Mouse (Mus musculus): ENCODE measurements around the gene Chmp4b. TPM values are rescaled to one million over a fixed set of nuclear protein-coding genes. Genes with fewer than 3 reads are reported as not detected.
A peak's percentile ranks its signal among the peaks of the same experiment; 100 is the strongest.

Gene Chmp4b
- polyA plus RNA-seq, 1 experiment from 2014 or later, result 17.5 TPM

- DNase-seq (no peak), ATAC-seq (ENCODE audit: low read depth) (no peak)
- Histone ChIP-seq H3K4me3 (replicated peaks) (no peak overlapping the region), H3K27me3 (no peaks in the 10 kb centered on the region), H3K9ac (no peak overlapping the region), H3K4me2 (no peak overlapping the region), H3K4me1 (replicated peaks) (peaks cover 24% of the 10 kb centered on the region), H3K36me3 (peaks cover 22% of the 10 kb centered on the region), H3K27ac (no peak overlapping the region), H3K9me3 (replicated peaks) (peaks cover 6% of the 10 kb centered on the region)
- WGBS (ENCODE audit: insufficient replicate concordance), result 48% methylated on average over 5 of the region's 5 CpGs
Measured at GRCm38 (mm10) chr2:154621684-154622083, 29.8 kb upstream of the Chmp4b start.

- Histone ChIP-seq H3K4me3 (replicated peaks) (no peak overlapping the region), H3K27me3 (no peaks in the 10 kb centered on the region), H3K36me3 (peaks cover 30% of the 10 kb centered on the region), H3K9ac (no peak overlapping the region), H3K9me3 (replicated peaks) (peaks cover 6% of the 10 kb centered on the region), H3K4me2 (no peak overlapping the region), H3K4me1 (replicated peaks) (peaks cover 13% of the 10 kb centered on the region), H3K27ac (no peak overlapping the region)
- ATAC-seq (ENCODE audit: low read depth) (no peak), DNase-seq (no peak)
Measured at GRCm38 (mm10) chr2:154624137-154624536, 27.4 kb upstream of the Chmp4b start.

- Histone ChIP-seq H3K27ac (peak overlapping the region; percentile 100), H3K9ac (peak overlapping the region; percentile 80), H3K4me2 (peak overlapping the region; percentile 76)
Measured at GRCm38 (mm10) chr2:154630531-154630930, 21.0 kb upstream of the Chmp4b start.

GRCm38 (mm10) chr2:154632203-154632780, 19.2 kb upstream of the Chmp4b start:
- WGBS (ENCODE audit: insufficient replicate concordance), result 21% methylated on average over 16 of the region's 16 CpGs
- peak; percentile 81 for DNase-seq

More at GRCm38 (mm10) chr2:154630531-154630930, 21.0 kb upstream of the Chmp4b start:
- H3K4me1 ChIP-seq (replicated peaks), result peaks cover 52% of the 10 kb centered on the region
- no peaks in the 10 kb centered on the region for H3K27me3 ChIP-seq
- peaks cover 30% of the 10 kb centered on the region for H3K36me3 ChIP-seq
- no peaks in the 10 kb centered on the region for H3K9me3 ChIP-seq (replicated peaks)
- DNase-seq (no peak), ATAC-seq (ENCODE audit: low read depth) (no peak)
- WGBS (ENCODE audit: insufficient replicate concordance), result 73% methylated on average over 5 of the region's 5 CpGs
- peak overlapping the region; percentile 68 for H3K4me3 ChIP-seq (replicated peaks)

GRCm38 (mm10) chr2:154633039-154633742, 18.3 kb upstream of the Chmp4b start:
- Histone ChIP-seq H3K4me1 (replicated peaks) (peaks cover 60% of the 10 kb centered on the region), H3K27me3 (no peaks in the 10 kb centered on the region), H3K9ac (peak overlapping the region; percentile 80), H3K36me3 (peaks cover 36% of the 10 kb centered on the region), H3K4me3 (replicated peaks) (peak overlapping the region; percentile 68), H3K4me2 (peak overlapping the region; percentile 76), H3K27ac (peak overlapping the region; percentile 100), H3K9me3 (replicated peaks) (0 out of 2 replicates have a peak, but pooled peaks cover 2% of the 10 kb centered on the region)
- DNase-seq, result peak; percentile 60
- ATAC-seq (ENCODE audit: low read depth), result peak; percentile 61
- WGBS (ENCODE audit: insufficient replicate concordance), result 67% methylated on average over 5 of the region's 5 CpGs

More at GRCm38 (mm10) chr2:154632203-154632780, 19.2 kb upstream of the Chmp4b start:
- H3K27ac ChIP-seq, result peak overlapping the region; percentile 100
- H3K4me1 ChIP-seq (replicated peaks), result peaks cover 60% of the 10 kb centered on the region
- H3K9me3 ChIP-seq (replicated peaks), result no peaks in the 10 kb centered on the region
- peak; percentile 85 for ATAC-seq (ENCODE audit: low read depth)
- H3K36me3 ChIP-seq, result peaks cover 32% of the 10 kb centered on the region
- H3K9ac ChIP-seq, result peak overlapping the region; percentile 80
- peak overlapping the region; percentile 76 for H3K4me2 ChIP-seq
- H3K27me3 ChIP-seq, result no peaks in the 10 kb centered on the region
- H3K4me3 ChIP-seq (replicated peaks), result peak overlapping the region; percentile 68

- Histone ChIP-seq H3K9ac (peak overlapping the region; percentile 80), H3K9me3 (replicated peaks) (peaks cover 6% of the 10 kb centered on the region; the same call in 1 of the 2 replicates), H3K27me3 (no peaks in the 10 kb centered on the region), H3K4me1 (replicated peaks) (peaks cover 54% of the 10 kb centered on the region), H3K4me2 (peak overlapping the region; percentile 76), H3K36me3 (peaks cover 39% of the 10 kb centered on the region), H3K27ac (peak overlapping the region; percentile 100), H3K4me3 (replicated peaks) (peak overlapping the region; percentile 68)
- 65% methylated on average over 9 of the region's 9 CpGs for WGBS (ENCODE audit: insufficient replicate concordance)
- DNase-seq, result peak; percentile 65
- ATAC-seq (ENCODE audit: low read depth), result peak; percentile 50
Measured at GRCm38 (mm10) chr2:154633876-154634644, 17.4 kb upstream of the Chmp4b start.

- Histone ChIP-seq H3K9me3 (replicated peaks) (peaks cover 6% of the 10 kb centered on the region; the same call in 1 of the 2 replicates), H3K4me1 (replicated peaks) (peaks cover 38% of the 10 kb centered on the region), H3K27me3 (no peaks in the 10 kb centered on the region), H3K4me2 (0 out of 2 replicates have a peak overlapping the region, but pooled peaks have one; percentile 76), H3K27ac (peak overlapping the region; percentile 100), H3K4me3 (replicated peaks) (no peak overlapping the region), H3K36me3 (peaks cover 32% of the 10 kb centered on the region), H3K9ac (peak overlapping the region; percentile 11; the same call in 1 of the 2 replicates)
- 92% methylated on average over 2 of the region's 2 CpGs for WGBS (ENCODE audit: insufficient replicate concordance)
- DNase-seq (no peak), ATAC-seq (ENCODE audit: low read depth) (no peak)
Measured at GRCm38 (mm10) chr2:154635826-154636225, 15.7 kb upstream of the Chmp4b start.

GRCm38 (mm10) chr2:154638521-154638920, 13.0 kb upstream of the Chmp4b start:
- Histone ChIP-seq H3K4me2 (no peak overlapping the region), H3K27ac (no peak overlapping the region), H3K9ac (no peak overlapping the region), H3K27me3 (no peaks in the 10 kb centered on the region), H3K9me3 (replicated peaks) (peaks cover 6% of the 10 kb centered on the region; the same call in 1 of the 2 replicates), H3K36me3 (peaks cover 43% of the 10 kb centered on the region), H3K4me1 (replicated peaks) (peaks cover 51% of the 10 kb centered on the region), H3K4me3 (replicated peaks) (no peak overlapping the region)
- 91% methylated on average over 3 of the region's 3 CpGs for WGBS (ENCODE audit: insufficient replicate concordance)
- DNase-seq (no peak), ATAC-seq (ENCODE audit: low read depth) (no peak)

- DNase-seq (no peak), ATAC-seq (ENCODE audit: low read depth) (no peak)
- WGBS (ENCODE audit: insufficient replicate concordance), result 90% methylated on average over 4 of the region's 4 CpGs
- Histone ChIP-seq H3K4me1 (replicated peaks) (peaks cover 48% of the 10 kb centered on the region), H3K36me3 (peaks cover 48% of the 10 kb centered on the region), H3K27me3 (no peaks in the 10 kb centered on the region), H3K9me3 (replicated peaks) (peaks cover 6% of the 10 kb centered on the region; the same call in 1 of the 2 replicates), H3K9ac (no peak overlapping the region), H3K27ac (0 out of 2 replicates have a peak overlapping the region, but pooled peaks have one; percentile 66), H3K4me3 (replicated peaks) (no peak overlapping the region), H3K4me2 (no peak overlapping the region)
Measured at GRCm38 (mm10) chr2:154639115-154639514, 12.4 kb upstream of the Chmp4b start.

GRCm38 (mm10) chr2:154641176-154641575, 10.3 kb upstream of the Chmp4b start:
- 74% methylated on average over 8 of the region's 8 CpGs for WGBS (ENCODE audit: insufficient replicate concordance)
- peaks cover 66% of the 10 kb centered on the region for H3K36me3 ChIP-seq
- no peak overlapping the region for H3K4me3 ChIP-seq (replicated peaks)
- peaks cover 27% of the 10 kb centered on the region for H3K4me1 ChIP-seq (replicated peaks)
- no peak overlapping the region for H3K9ac ChIP-seq
- peak overlapping the region; percentile 29; the same call in 1 of the 2 replicates for H3K27ac ChIP-seq
- no peak for ATAC-seq (ENCODE audit: low read depth)
- H3K4me2 ChIP-seq, result no peak overlapping the region
- peaks cover 6% of the 10 kb centered on the region; the same call in 1 of the 2 replicates for H3K9me3 ChIP-seq (replicated peaks)
- no peaks in the 10 kb centered on the region for H3K27me3 ChIP-seq
- no peak for DNase-seq

GRCm38 (mm10) chr2:154642005-154642459, 9.5 kb upstream of the Chmp4b start:
- Histone ChIP-seq H3K27me3 (no peaks in the 10 kb centered on the region), H3K27ac (no peak overlapping the region), H3K9me3 (replicated peaks) (peaks cover 6% of the 10 kb centered on the region; the same call in 1 of the 2 replicates), H3K4me3 (replicated peaks) (no peak overlapping the region), H3K4me2 (no peak overlapping the region), H3K36me3 (peaks cover 66% of the 10 kb centered on the region), H3K9ac (no peak overlapping the region), H3K4me1 (replicated peaks) (peaks cover 26% of the 10 kb centered on the region)
- no peak for DNase-seq
- WGBS (ENCODE audit: insufficient replicate concordance), result 87% methylated on average over 9 of the region's 9 CpGs
- no peak for ATAC-seq (ENCODE audit: low read depth)

Measured in liver, embryonic 13.5 days (tissue).